Comparison of ENCODE assay signal across 17 mouse cellular contexts in genomic region chr10:80604988-80605387, GRCm38 (mm10). TPM values are rescaled to one million over a fixed set of nuclear protein-coding genes. Genes with fewer than 3 reads are reported as not detected.
A peak's percentile ranks its signal among the peaks of the same experiment; 100 is the strongest.
DNase-seq lines count a peak whose midpoint lies in the region; ATAC-seq lines count a peak whose summit lies in the region.
"Had no signal": no experiment of that assay in that cellular context is flagged by ENCODE, and none has a peak within 500 bp of the region (broad histone marks: within the 10 kb centered on the region; RNA-seq: fewer than 3 reads in every experiment).

No protein-coding gene starts in this region.

- ATAC-seq in heart, embryonic 13.5 days (ENCODE audit: extremely low read depth, insufficient number of reproducible peaks, low FRiP score, low TSS enrichment) = no peak
- no peak for ATAC-seq in heart, embryonic 12.5 days (ENCODE audit: insufficient number of reproducible peaks, low FRiP score)
- no peak for ATAC-seq in midbrain, embryonic 15.5 days (replicated peaks)
- ATAC-seq in liver, embryonic 13.5 days (ENCODE audit: low read depth) = no peak
- ATAC-seq: activated CD4-positive, CD25-positive, alpha-beta regulatory T cell, adult 4 months had no signal

- H3K4me1 ChIP-seq in heart, embryonic 13.5 days = peaks cover 30% of the 10 kb centered on the region
- H3K4me1 ChIP-seq in heart, embryonic 12.5 days (replicated peaks) = peaks cover 23% of the 10 kb centered on the region
- peaks cover 23% of the 10 kb centered on the region for H3K4me1 ChIP-seq in midbrain, embryonic 10.5 days
- peaks cover 19% of the 10 kb centered on the region for H3K4me1 ChIP-seq in midbrain, embryonic 15.5 days
- peaks cover 24% of the 10 kb centered on the region for H3K4me1 ChIP-seq in embryonic facial prominence, embryonic 10.5 days
- H3K4me1 ChIP-seq in liver, embryonic 13.5 days (replicated peaks) = peaks cover 80% of the 10 kb centered on the region

- H3K36me3 ChIP-seq in heart, embryonic 13.5 days = peaks cover 41% of the 10 kb centered on the region
- H3K36me3 ChIP-seq in heart, embryonic 12.5 days = peaks cover 41% of the 10 kb centered on the region
- peaks cover 42% of the 10 kb centered on the region for H3K36me3 ChIP-seq in midbrain, embryonic 10.5 days
- peaks cover 16% of the 10 kb centered on the region; the same call in 1 of the 2 replicates for H3K36me3 ChIP-seq in midbrain, embryonic 15.5 days (replicated peaks)
- H3K36me3 ChIP-seq in embryonic facial prominence, embryonic 10.5 days (replicated peaks) = peaks cover 51% of the 10 kb centered on the region
- H3K36me3 ChIP-seq in liver, embryonic 13.5 days = peaks cover 45% of the 10 kb centered on the region

- no peak overlapping the region for H3K27ac ChIP-seq in heart, embryonic 13.5 days (replicated peaks)
- no peak overlapping the region for H3K27ac ChIP-seq in heart, embryonic 12.5 days (ENCODE audit: poor library complexity, severe bottlenecking)
- H3K27ac ChIP-seq in midbrain, embryonic 10.5 days (replicated peaks) = no peak overlapping the region
- H3K27ac ChIP-seq in midbrain, embryonic 15.5 days = no peak overlapping the region
- no peak overlapping the region for H3K27ac ChIP-seq in embryonic facial prominence, embryonic 10.5 days (replicated peaks)
- H3K27ac ChIP-seq in liver, embryonic 13.5 days = peak overlapping the region; percentile 94
- H3K27ac ChIP-seq: forebrain, embryonic 12.5 days had no signal

- H3K4me2 ChIP-seq in heart, embryonic 13.5 days = 0 out of 2 replicates have a peak overlapping the region, but pooled peaks have one; percentile 94
- H3K4me2 ChIP-seq in heart, embryonic 12.5 days = no peak overlapping the region
- H3K4me2 ChIP-seq in midbrain, embryonic 15.5 days = no peak overlapping the region
- H3K4me2 ChIP-seq in liver, embryonic 13.5 days = peak overlapping the region; percentile 92
- H3K4me2 ChIP-seq: forebrain, embryonic 12.5 days had no signal

- 81% methylated on average over 2 of the region's 2 CpGs for WGBS in heart, embryonic 13.5 days
- WGBS in heart, embryonic 12.5 days = 81% methylated on average over 2 of the region's 2 CpGs
- WGBS in midbrain, embryonic 10.5 days = 90% methylated on average over 2 of the region's 2 CpGs
- WGBS in midbrain, embryonic 15.5 days = 92% methylated on average over 2 of the region's 2 CpGs
- WGBS in embryonic facial prominence, embryonic 10.5 days = 90% methylated on average over 2 of the region's 2 CpGs
- 82% methylated on average over 2 of the region's 2 CpGs for WGBS in liver, embryonic 13.5 days (ENCODE audit: insufficient replicate concordance)

- H3K27me3 ChIP-seq in heart, embryonic 13.5 days (replicated peaks) = no peaks in the 10 kb centered on the region
- H3K27me3 ChIP-seq in heart, embryonic 12.5 days (replicated peaks) = no peaks in the 10 kb centered on the region
- no peaks in the 10 kb centered on the region for H3K27me3 ChIP-seq in midbrain, embryonic 10.5 days (ENCODE audit: low read depth, poor library complexity, severe bottlenecking)
- H3K27me3 ChIP-seq in midbrain, embryonic 15.5 days (replicated peaks) = no peaks in the 10 kb centered on the region
- no peaks in the 10 kb centered on the region for H3K27me3 ChIP-seq in embryonic facial prominence, embryonic 10.5 days (replicated peaks; ENCODE audit: low read depth, poor library complexity, severe bottlenecking)
- H3K27me3 ChIP-seq in liver, embryonic 13.5 days = no peaks in the 10 kb centered on the region
- H3K27me3 ChIP-seq: forebrain, embryonic 12.5 days had no signal

- peak overlapping the region; percentile 40; the same call in 1 of the 2 replicates for H3K9ac ChIP-seq in heart, embryonic 13.5 days
- no peak overlapping the region for H3K9ac ChIP-seq in heart, embryonic 12.5 days
- no peak overlapping the region for H3K9ac ChIP-seq in midbrain, embryonic 15.5 days
- peak overlapping the region; percentile 77 for H3K9ac ChIP-seq in liver, embryonic 13.5 days
- H3K9ac ChIP-seq: forebrain, embryonic 12.5 days had no signal

- DNase-seq in midbrain, embryonic 10.5 days (ENCODE audit: low spot score) = no peak
- no peak for DNase-seq in embryonic facial prominence, embryonic 10.5 days (ENCODE audit: low spot score)
- DNase-seq in liver, embryonic 13.5 days = no peak
- DNase-seq in frontal cortex, adult 2 months (ENCODE audit: extremely low spot score in 1 of 2, low spot score in 1 of 2) = no peak
- no peak for DNase-seq in natural killer cell, adult 2 months (ENCODE audit: low spot score in 2 of 2)
- DNase-seq: adrenal gland, postnatal 10 days; cerebellum, postnatal 10 days; embryo, embryonic 11 days; gastrocnemius, postnatal 10 days; heart, adult 11 months; kidney, postnatal 36 days; right cerebral cortex, postnatal 25 days had no signal

- H3K9me3 ChIP-seq in heart, embryonic 13.5 days = no peaks in the 10 kb centered on the region
- no peaks in the 10 kb centered on the region for H3K9me3 ChIP-seq in heart, embryonic 12.5 days (replicated peaks)
- no peaks in the 10 kb centered on the region for H3K9me3 ChIP-seq in midbrain, embryonic 10.5 days (replicated peaks)
- H3K9me3 ChIP-seq in midbrain, embryonic 15.5 days = no peaks in the 10 kb centered on the region
- no peaks in the 10 kb centered on the region for H3K9me3 ChIP-seq in embryonic facial prominence, embryonic 10.5 days
- no peaks in the 10 kb centered on the region for H3K9me3 ChIP-seq in liver, embryonic 13.5 days (replicated peaks)
- H3K9me3 ChIP-seq: forebrain, embryonic 12.5 days had no signal

- no peak overlapping the region for H3K4me3 ChIP-seq in heart, embryonic 13.5 days
- no peak overlapping the region for H3K4me3 ChIP-seq in heart, embryonic 12.5 days
- 0 out of 2 replicates have a peak overlapping the region, but pooled peaks have one; percentile 76 for H3K4me3 ChIP-seq in midbrain, embryonic 10.5 days
- H3K4me3 ChIP-seq in midbrain, embryonic 15.5 days = no peak overlapping the region
- peak overlapping the region; percentile 85; the same call in 1 of the 2 replicates for H3K4me3 ChIP-seq in embryonic facial prominence, embryonic 10.5 days
- H3K4me3 ChIP-seq in liver, embryonic 13.5 days (replicated peaks) = peak overlapping the region; percentile 69; the same call in 1 of the 2 replicates
- H3K4me3 ChIP-seq: forebrain, embryonic 12.5 days had no signal

RNA-seq across cellular contexts. Expression of gene Gm49322, which starts 0.8 kb away (rescaled TPM):
- 1.5 and 1.7 TPM in 2 replicates for polyA plus RNA-seq in heart, embryonic 13.5 days (2015; fragmentation: Nextera tagmentation; extraction: Ambion mirVana)
- polyA plus RNA-seq in heart, embryonic 12.5 days (2016; fragmentation: Nextera tagmentation; extraction: Ambion mirVana) = 2.4 and 2.6 TPM in 2 replicates
- polyA plus RNA-seq in midbrain, embryonic 10.5 days (2016; fragmentation: Nextera tagmentation; extraction: Ambion mirVana) = 5.6 and 6.4 TPM in 2 replicates
- 4.6 and 5.0 TPM in 2 replicates for polyA plus RNA-seq in midbrain, embryonic 15.5 days (2015; fragmentation: Nextera tagmentation; extraction: Ambion mirVana)
- 5.7 and 6.4 TPM in 2 replicates for polyA plus RNA-seq in embryonic facial prominence, embryonic 10.5 days (2016; fragmentation: Nextera tagmentation; extraction: Ambion mirVana)
- 1.4 and 1.5 TPM in 2 replicates for polyA plus RNA-seq in liver, embryonic 13.5 days (2015; fragmentation: Nextera tagmentation; extraction: Ambion mirVana)
- 2.8 and 3.1 TPM in 2 replicates for polyA plus RNA-seq in frontal cortex, adult 2 months (2012; rRNA removed)

RNA-seq across cellular contexts. Expression of gene Adat3, which starts 2.3 kb away (rescaled TPM):
- polyA plus RNA-seq in heart, embryonic 13.5 days (2015; fragmentation: Nextera tagmentation; extraction: Ambion mirVana) = 4.4 and 5.6 TPM in 2 replicates
- polyA plus RNA-seq in heart, embryonic 12.5 days (2016; fragmentation: Nextera tagmentation; extraction: Ambion mirVana) = 3.5 and 4.1 TPM in 2 replicates
- polyA plus RNA-seq in midbrain, embryonic 10.5 days (2016; fragmentation: Nextera tagmentation; extraction: Ambion mirVana) = 10.6 and 10.8 TPM in 2 replicates
- polyA plus RNA-seq in midbrain, embryonic 15.5 days (2015; fragmentation: Nextera tagmentation; extraction: Ambion mirVana) = 6.0 and 6.9 TPM in 2 replicates
- 10.9 and 14.1 TPM in 2 replicates for polyA plus RNA-seq in embryonic facial prominence, embryonic 10.5 days (2016; fragmentation: Nextera tagmentation; extraction: Ambion mirVana)
- 5.7 and 6.3 TPM in 2 replicates for polyA plus RNA-seq in liver, embryonic 13.5 days (2015; fragmentation: Nextera tagmentation; extraction: Ambion mirVana)
- polyA plus RNA-seq in frontal cortex, adult 2 months (2012; rRNA removed) = 5.6 and 8.1 TPM in 2 replicates

RNA-seq across cellular contexts. Expression of gene Scamp4, which starts 2.3 kb away (rescaled TPM):
- polyA plus RNA-seq in heart, embryonic 13.5 days (2015; fragmentation: Nextera tagmentation; extraction: Ambion mirVana) = 65.9 and 70.4 TPM in 2 replicates
- polyA plus RNA-seq in heart, embryonic 12.5 days (2016; fragmentation: Nextera tagmentation; extraction: Ambion mirVana) = 67.4 and 70.0 TPM in 2 replicates
- 91.0 and 94.1 TPM in 2 replicates for polyA plus RNA-seq in midbrain, embryonic 10.5 days (2016; fragmentation: Nextera tagmentation; extraction: Ambion mirVana)
- 65.0 and 66.2 TPM in 2 replicates for polyA plus RNA-seq in midbrain, embryonic 15.5 days (2015; fragmentation: Nextera tagmentation; extraction: Ambion mirVana)
- 84.8 and 88.2 TPM in 2 replicates for polyA plus RNA-seq in embryonic facial prominence, embryonic 10.5 days (2016; fragmentation: Nextera tagmentation; extraction: Ambion mirVana)
- polyA plus RNA-seq in liver, embryonic 13.5 days (2015; fragmentation: Nextera tagmentation; extraction: Ambion mirVana) = 52.0 and 54.6 TPM in 2 replicates
- polyA plus RNA-seq in frontal cortex, adult 2 months (2012; rRNA removed) = 61.0 and 66.1 TPM in 2 replicates

RNA-seq across cellular contexts. Expression of gene Abhd17a, which starts 14.8 kb away (rescaled TPM):
- 81.7 and 85.1 TPM in 2 replicates for polyA plus RNA-seq in heart, embryonic 13.5 days (2015; fragmentation: Nextera tagmentation; extraction: Ambion mirVana)
- 99.4 and 105 TPM in 2 replicates for polyA plus RNA-seq in heart, embryonic 12.5 days (2016; fragmentation: Nextera tagmentation; extraction: Ambion mirVana)
- 86.8 and 87.3 TPM in 2 replicates for polyA plus RNA-seq in midbrain, embryonic 10.5 days (2016; fragmentation: Nextera tagmentation; extraction: Ambion mirVana)
- 126 and 152 TPM in 2 replicates for polyA plus RNA-seq in midbrain, embryonic 15.5 days (2015; fragmentation: Nextera tagmentation; extraction: Ambion mirVana)
- polyA plus RNA-seq in embryonic facial prominence, embryonic 10.5 days (2016; fragmentation: Nextera tagmentation; extraction: Ambion mirVana) = 79.8 and 84.9 TPM in 2 replicates
- 45.1 and 51.7 TPM in 2 replicates for polyA plus RNA-seq in liver, embryonic 13.5 days (2015; fragmentation: Nextera tagmentation; extraction: Ambion mirVana)
- 253 and 271 TPM in 2 replicates for polyA plus RNA-seq in frontal cortex, adult 2 months (2012; rRNA removed)

RNA-seq across cellular contexts. Expression of gene Csnk1g2, which starts 17.6 kb away (rescaled TPM):
- 87.5 and 89.0 TPM in 2 replicates for polyA plus RNA-seq in heart, embryonic 13.5 days (2015; fragmentation: Nextera tagmentation; extraction: Ambion mirVana)
- 131 and 136 TPM in 2 replicates for polyA plus RNA-seq in heart, embryonic 12.5 days (2016; fragmentation: Nextera tagmentation; extraction: Ambion mirVana)
- 131 and 151 TPM in 2 replicates for polyA plus RNA-seq in midbrain, embryonic 10.5 days (2016; fragmentation: Nextera tagmentation; extraction: Ambion mirVana)
- 107 and 123 TPM in 2 replicates for polyA plus RNA-seq in midbrain, embryonic 15.5 days (2015; fragmentation: Nextera tagmentation; extraction: Ambion mirVana)
- 198 TPM in 2 replicates for polyA plus RNA-seq in embryonic facial prominence, embryonic 10.5 days (2016; fragmentation: Nextera tagmentation; extraction: Ambion mirVana)
- 46.0 and 51.1 TPM in 2 replicates for polyA plus RNA-seq in liver, embryonic 13.5 days (2015; fragmentation: Nextera tagmentation; extraction: Ambion mirVana)
- 252 and 270 TPM in 2 replicates for polyA plus RNA-seq in frontal cortex, adult 2 months (2012; rRNA removed)

Comparison
In these comparisons a context has a peak if more than half of its experiments do, and no peak if none do; other contexts are left out.
1. H3K4me2 ChIP-seq: peak in heart, embryonic 13.5 days (single experiment) and liver, embryonic 13.5 days (single experiment); none in heart, embryonic 12.5 days (single experiment) and midbrain, embryonic 15.5 days (single experiment).
2. H3K4me3 ChIP-seq: peak in midbrain, embryonic 10.5 days (single experiment), embryonic facial prominence, embryonic 10.5 days (single experiment) and liver, embryonic 13.5 days (single experiment); none in heart, embryonic 13.5 days (single experiment), heart, embryonic 12.5 days (single experiment) and midbrain, embryonic 15.5 days (single experiment).
3. H3K9ac ChIP-seq: peak in heart, embryonic 13.5 days (single experiment) and liver, embryonic 13.5 days (single experiment); none in heart, embryonic 12.5 days (single experiment) and midbrain, embryonic 15.5 days (single experiment).